Mouse (Mus musculus) liver, postnatal 0 days (tissue): ENCODE data around the gene Mrto4. TPM values are rescaled to one million over a fixed set of nuclear protein-coding genes. Genes with fewer than 3 reads are reported as not detected.

Experiments
- ATAC-seq: fragments of 200-750 bp; cut with Nextera tagmentation; 2 replicates; pipeline ENCODE4 v1.8.0; 2017; ENCODE audit warnings: mild to moderate bottlenecking, moderate library complexity
- DNase-seq: peaks from one replicate; pipeline ENCODE4 v3.0.0-alpha.2; 2016
- H3K27ac ChIP-seq: fragments of 300-500 bp; sonication (generic); 2 replicates; pipeline ENCODE4 v1.5.1; 2014; ENCODE audit warnings: antibody characterized with exemption, moderate library complexity, mild to moderate bottlenecking, low read depth
- H3K27me3 ChIP-seq: fragments of 300-500 bp; sonication (generic); 2 replicates; pipeline ENCODE4 v1.6.1; 2014; ENCODE audit warnings: low read length, control low read depth, mixed read lengths; ENCODE audit not compliant: insufficient read depth
- H3K36me3 ChIP-seq: fragments of 300-500 bp; sonication (generic); replicated peaks from 2 replicates; pipeline ENCODE4 v1.6.1; 2014; ENCODE audit warnings: mild to moderate bottlenecking, control low read depth, low read length, moderate library complexity, mixed read lengths; ENCODE audit not compliant: insufficient read depth
- H3K4me1 ChIP-seq: fragments of 300-500 bp; sonication (generic); 2 replicates; pipeline ENCODE4 v1.6.1; 2014; ENCODE audit warnings: antibody characterized with exemption, mild to moderate bottlenecking, control low read depth; ENCODE audit not compliant: insufficient read depth
- H3K4me2 ChIP-seq: fragments of 300-500 bp; sonication (generic); 2 replicates; pipeline ENCODE4 v1.6.1; 2014; ENCODE audit warnings: low read depth, mild to moderate bottlenecking, low read length, moderate library complexity, mixed read lengths
- H3K4me3 ChIP-seq: fragments of 300-500 bp; sonication (generic); 2 replicates; pipeline ENCODE4 v1.5.1; 2014; ENCODE audit warnings: low read depth, low read length
- H3K9ac ChIP-seq: fragments of 300-500 bp; sonication (generic); replicated peaks from 2 replicates; pipeline ENCODE4 v1.6.1; 2014; ENCODE audit warnings: mild to moderate bottlenecking, moderate library complexity
- H3K9me3 ChIP-seq: fragments of 300-500 bp; sonication (generic); 2 replicates; pipeline ENCODE4 v1.6.1; 2016; ENCODE audit warnings: mild to moderate bottlenecking, control low read depth, low read length, mixed read lengths
- CTCF ChIP-seq: sonication (generic); IDR thresholded peaks from 2 replicates; pipeline ENCODE4 v1.5.1; 2016; ENCODE audit warnings: antibody characterized with exemption, low read depth
- EP300 ChIP-seq: IDR thresholded peaks from 2 replicates; pipeline ENCODE4 v1.6.1; 2016; ENCODE audit warnings: antibody characterized with exemption, low read depth, mild to moderate bottlenecking
- WGBS: fragments of 180-500 bp; shearing (Covaris S2); extraction: QIAGEN DNeasy Blood & Tissue Kit; methylation state at CpG from one replicate; pipeline ENCODE4 v1.1.7; 2014; ENCODE audit not compliant: insufficient replicate concordance; 5-methylcytosine and 5-hydroxymethylcytosine counted together
- polyA plus RNA-seq: library from polyadenylated mRNA; unstranded; fragments of >200 nt; fragmentation: Nextera tagmentation; extraction: Ambion mirVana; gene quantifications from 2 replicates; pipeline ENCODE4 v1.2.1, GENCODE M21; 2015

The Mrto4 gene
- polyA plus RNA-seq, 1 experiment from 2014 or later, result 46.2 TPM

DNA sequence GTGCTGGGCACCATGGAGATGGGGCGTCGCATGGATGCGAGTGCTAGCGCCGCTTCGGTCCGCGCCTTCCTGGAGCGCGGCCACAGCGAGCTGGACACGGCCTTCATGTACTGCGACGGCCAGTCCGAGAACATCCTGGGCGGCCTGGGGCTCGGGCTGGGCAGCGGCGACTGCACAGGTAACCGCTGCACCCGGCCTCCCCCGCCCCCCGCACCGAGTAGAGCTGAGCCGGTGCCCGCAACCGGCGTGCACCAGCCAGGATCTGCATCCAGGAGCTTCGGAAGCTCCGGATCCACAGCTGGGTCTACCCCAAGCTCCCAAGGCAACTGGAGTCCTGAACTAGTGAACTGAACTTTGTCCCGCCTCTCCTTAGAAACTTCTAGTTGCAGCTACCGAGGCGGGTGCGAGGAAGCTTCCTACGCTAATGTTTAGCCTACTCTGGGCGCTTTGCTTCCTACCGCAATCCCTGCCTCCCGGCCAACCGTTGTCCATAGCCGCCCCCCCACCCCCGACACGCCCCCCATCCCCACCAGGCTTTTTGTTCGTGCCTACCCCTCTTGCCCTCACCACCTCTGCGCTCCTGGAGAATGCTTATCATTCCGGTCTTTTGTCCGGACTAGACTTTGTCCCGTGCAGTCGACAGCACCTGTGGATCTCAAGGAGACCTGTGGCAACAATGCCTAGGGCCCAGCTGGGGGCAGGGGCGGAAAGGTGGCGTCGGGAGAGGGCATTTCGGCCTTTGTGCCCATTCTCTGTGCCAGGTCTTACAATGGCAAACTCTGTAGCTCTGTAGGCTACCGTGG is 41.3 kb downstream of the Mrto4 start:
- WGBS, result under 1% methylated on average over 51 of the region's 53 CpGs
- H3K4me3 ChIP-seq, result peak overlapping the region; percentile 95
- no peaks in the 10 kb centered on the region for H3K9me3 ChIP-seq
- TF ChIP-seq CTCF, result no peak
- TF ChIP-seq EP300, result no peak
- ATAC-seq (peak; percentile 51), DNase-seq (no peak)
- peaks cover 28% of the 10 kb centered on the region for H3K4me1 ChIP-seq
- H3K9ac ChIP-seq, result peak overlapping the region; percentile 91
- H3K27me3 ChIP-seq, result no peaks in the 10 kb centered on the region
- peaks cover 14% of the 10 kb centered on the region for H3K36me3 ChIP-seq
- peak overlapping the region; percentile 78 for H3K27ac ChIP-seq
- peak overlapping the region; percentile 100 for H3K4me2 ChIP-seq

DNA sequence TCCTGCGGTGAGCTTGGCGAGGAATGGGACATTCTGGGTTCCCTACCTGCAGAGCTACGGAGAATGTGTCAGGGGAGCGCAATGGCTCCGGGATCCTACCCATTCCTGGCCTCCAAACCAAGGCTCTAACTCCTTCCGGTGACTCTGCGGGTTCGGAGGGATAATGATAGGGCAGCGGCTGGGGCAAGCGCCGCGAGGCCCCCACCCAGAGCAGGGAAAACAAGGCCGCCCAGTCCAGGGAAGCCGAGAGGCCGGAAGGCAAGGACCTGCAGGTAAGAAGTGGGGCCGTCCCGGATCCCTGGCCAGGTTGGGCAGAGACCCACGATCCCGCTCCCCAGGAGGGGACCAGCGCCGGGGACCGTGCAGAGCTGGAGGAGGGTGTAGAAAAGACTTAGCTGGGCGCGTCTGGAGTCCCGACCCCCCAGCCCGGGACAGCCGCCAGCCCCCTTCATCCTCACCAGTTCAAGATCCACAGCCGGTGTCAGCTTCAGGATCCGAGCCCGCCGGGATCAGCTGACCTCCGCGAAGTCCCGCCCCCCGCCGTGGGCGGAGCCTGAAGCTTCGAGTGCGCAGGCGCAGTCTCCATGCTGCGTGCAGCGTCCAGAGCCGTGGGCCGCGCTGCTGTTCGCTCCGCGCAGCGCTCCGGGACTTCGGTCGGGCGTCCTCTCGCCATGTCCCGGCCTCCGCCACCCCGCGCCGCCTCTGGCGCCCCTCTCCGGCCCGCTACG is 42.0 kb downstream of the Mrto4 start, which contains the start of the genes Pqlc2 and Akr7a5:
TSS of gene Pqlc2 (minus strand) at position 538 of the 728 bp plus-strand sequence.
TSS of gene Akr7a5 (plus strand) at position 574 of the 728 bp plus-strand sequence.
- Histone ChIP-seq H3K9ac (peak within 1 kb of the TSS; percentile 91), H3K4me1 (peaks cover 28% of the 10 kb centered on the region), H3K27me3 (no peaks in the 10 kb centered on the region), H3K27ac (peak within 1 kb of the TSS; percentile 78), H3K36me3 (peaks cover 14% of the 10 kb centered on the region), H3K4me3 (peak within 1 kb of the TSS; percentile 95), H3K9me3 (no peaks in the 10 kb centered on the region), H3K4me2 (peak within 1 kb of the TSS; percentile 100)
- TF ChIP-seq EP300, result no peak
- TF ChIP-seq CTCF, result no peak; the same call in 1 of the 2 replicates
- DNase-seq (peak; percentile 99), ATAC-seq (peak; percentile 86)
- under 1% methylated on average over 56 of the region's 63 CpGs for WGBS

DNA sequence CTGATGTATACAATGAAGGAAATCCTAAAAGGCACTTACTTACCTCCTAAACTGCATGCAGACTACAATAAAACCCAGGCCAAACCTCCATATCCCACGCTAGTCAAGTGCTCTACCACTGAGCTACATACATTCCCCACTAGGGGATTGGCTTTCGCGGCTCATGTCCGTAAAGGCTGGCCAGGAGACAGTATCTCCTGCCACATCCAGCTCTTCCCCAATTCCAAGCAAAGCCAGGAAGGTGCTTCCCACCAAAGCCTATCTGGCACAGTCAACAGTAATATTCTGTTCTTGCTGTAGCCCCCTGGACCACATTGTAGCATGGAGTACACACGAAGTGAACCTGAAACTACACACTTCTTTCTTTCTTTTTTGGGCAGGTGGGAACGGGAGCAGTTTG is 42.7 kb downstream of the Mrto4 start:
- DNase-seq, result no peak
- Histone ChIP-seq H3K4me1 (peaks cover 28% of the 10 kb centered on the region), H3K9me3 (no peaks in the 10 kb centered on the region), H3K9ac (peak overlapping the region; percentile 91), H3K4me3 (peak overlapping the region; percentile 95), H3K27ac (peak overlapping the region; percentile 78; the same call in 1 of the 2 replicates), H3K4me2 (peak overlapping the region; percentile 100), H3K27me3 (no peaks in the 10 kb centered on the region), H3K36me3 (peaks cover 13% of the 10 kb centered on the region; the same call in 1 of the 2 replicates)
- TF ChIP-seq EP300 (no peak), CTCF (peak; percentile 21)
- no peak for ATAC-seq
- 43% methylated on average over 6 of the region's 6 CpGs for WGBS

DNA sequence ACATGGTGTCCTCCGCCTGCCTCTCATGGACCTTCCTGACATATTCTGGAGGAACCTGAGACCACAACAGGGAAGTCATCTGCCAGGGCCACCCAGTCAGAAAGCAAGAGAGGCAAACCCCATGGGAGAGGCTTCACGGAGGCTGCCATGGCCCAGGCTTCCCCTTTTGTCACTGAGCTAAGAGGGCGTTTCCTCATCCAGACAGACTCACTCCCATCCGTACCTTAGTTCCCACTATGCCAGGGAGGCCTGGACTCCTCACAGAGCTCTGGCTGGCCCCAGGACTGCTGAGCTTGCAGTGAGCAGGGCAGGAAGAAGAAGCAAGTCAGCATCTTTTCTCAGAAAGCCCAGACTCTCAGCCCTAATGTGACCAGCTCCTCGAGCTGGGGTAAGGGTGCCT is 44.5 kb downstream of the Mrto4 start:
- Histone ChIP-seq H3K4me3 (no peak overlapping the region), H3K4me1 (peaks cover 28% of the 10 kb centered on the region), H3K9ac (no peak overlapping the region), H3K9me3 (no peaks in the 10 kb centered on the region), H3K4me2 (no peak overlapping the region), H3K36me3 (peaks cover 10% of the 10 kb centered on the region; the same call in 1 of the 2 replicates), H3K27me3 (no peaks in the 10 kb centered on the region), H3K27ac (no peak overlapping the region)
- no peak for TF ChIP-seq EP300
- TF ChIP-seq CTCF, result no peak
- ATAC-seq (no peak), DNase-seq (no peak)
- WGBS, result 41% methylated on average over 5 of the region's 5 CpGs

DNA sequence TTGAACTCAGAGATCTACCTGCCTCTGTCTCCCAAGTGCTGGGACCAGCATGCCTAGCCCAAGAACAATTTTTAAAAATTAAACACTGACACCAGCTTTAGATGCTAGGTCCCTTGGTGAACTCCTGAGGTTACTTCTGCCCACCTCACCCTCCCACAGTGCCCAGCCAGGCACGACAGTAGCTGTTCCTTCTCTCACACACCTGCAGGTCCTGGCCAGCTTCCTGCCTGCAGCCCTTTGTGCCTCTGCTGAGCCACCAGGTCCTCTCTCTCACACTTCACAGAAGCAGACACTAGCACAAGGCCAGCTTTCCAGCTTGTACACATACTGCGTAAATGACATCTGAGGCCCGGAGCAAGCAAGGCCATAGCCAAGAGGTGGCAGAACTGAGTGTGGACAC is 46.9 kb downstream of the Mrto4 start:
- ATAC-seq, result no peak
- Histone ChIP-seq H3K4me1 (peaks cover 15% of the 10 kb centered on the region), H3K27ac (no peak overlapping the region), H3K4me2 (no peak overlapping the region), H3K4me3 (no peak overlapping the region), H3K9ac (no peak overlapping the region), H3K27me3 (no peaks in the 10 kb centered on the region), H3K36me3 (peaks cover 12% of the 10 kb centered on the region), H3K9me3 (no peaks in the 10 kb centered on the region)
- TF ChIP-seq EP300 (no peak), CTCF (no peak)
- no peak for DNase-seq
- whole genome bisulfite sequencing, result 84% methylated on average over 3 of the region's 3 CpGs

DNA sequence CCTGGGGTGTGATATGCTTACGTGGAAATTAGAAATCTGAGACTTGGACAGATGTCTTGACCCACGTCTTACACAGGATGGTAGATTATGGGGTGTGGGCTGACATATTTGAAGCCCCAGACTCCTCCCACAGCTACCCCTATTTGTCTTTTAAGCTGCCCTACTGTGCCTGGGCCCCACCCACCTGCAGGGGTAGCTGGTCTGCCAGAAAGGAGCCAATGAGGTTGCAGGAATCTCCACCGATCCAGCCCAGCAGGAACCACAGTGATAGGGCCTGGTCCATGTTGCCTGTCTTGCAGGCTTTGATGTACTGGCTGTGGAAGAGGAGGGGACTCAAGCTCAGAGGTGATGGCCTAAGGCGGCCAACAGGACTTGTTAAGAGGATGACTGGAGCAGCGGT is 50.1 kb downstream of the Mrto4 start:
- 75% methylated on average over 5 of the region's 5 CpGs for WGBS
- TF ChIP-seq CTCF (no peak), EP300 (no peak)
- Histone ChIP-seq H3K4me3 (no peak overlapping the region), H3K4me2 (no peak overlapping the region), H3K27ac (peak overlapping the region; percentile 82), H3K36me3 (peaks cover 15% of the 10 kb centered on the region), H3K4me1 (peaks cover 4% of the 10 kb centered on the region), H3K27me3 (no peaks in the 10 kb centered on the region), H3K9me3 (no peaks in the 10 kb centered on the region), H3K9ac (no peak overlapping the region)
- ATAC-seq (peak; percentile 13), DNase-seq (no peak)
